Mouse (Mus musculus) liver, embryonic 11.5 days (tissue): ENCODE measurements around the gene Helz. TPM values are rescaled to one million over a fixed set of nuclear protein-coding genes. Genes with fewer than 3 reads are reported as not detected.

Source experiments
- ATAC-seq: fragments of 200-750 bp; cut with Nextera tagmentation; replicated peaks from 2 replicates; pipeline ENCODE4 v1.8.0; 2017; ENCODE audit warnings: moderate number of reproducible peaks, mild to moderate bottlenecking, moderate TSS enrichment, moderate library complexity; ENCODE audit not compliant: low FRiP score
- DNase-seq: peaks from one replicate; pipeline ENCODE4 v3.0.0-alpha.2; 2017; ENCODE audit warnings: low spot score
- H3K27ac ChIP-seq: fragments of 300-500 bp; sonication (generic); 2 replicates; pipeline ENCODE4 v1.5.1; 2014; ENCODE audit warnings: mild to moderate bottlenecking, low read depth, low read length, control low read depth
- H3K27me3 ChIP-seq: fragments of 300-500 bp; sonication (generic); replicated peaks from 2 replicates; pipeline ENCODE4 v1.6.1; 2014; ENCODE audit warnings: low read length, mixed read lengths; ENCODE audit not compliant: control insufficient read depth, insufficient read depth
- H3K36me3 ChIP-seq: fragments of 300-500 bp; sonication (generic); 2 replicates; pipeline ENCODE4 v1.6.1; 2014; ENCODE audit warnings: mild to moderate bottlenecking, low read length, moderate library complexity, mixed read lengths; ENCODE audit not compliant: control insufficient read depth, insufficient read depth
- H3K4me1 ChIP-seq: fragments of 300-500 bp; sonication (generic); replicated peaks from 2 replicates; pipeline ENCODE4 v1.6.1; 2014; ENCODE audit warnings: low read length, mixed read lengths; ENCODE audit not compliant: control insufficient read depth, insufficient read depth
- H3K4me2 ChIP-seq: fragments of 300-500 bp; sonication (generic); 2 replicates; pipeline ENCODE4 v1.6.1; 2014; ENCODE audit warnings: mild to moderate bottlenecking, control low read depth, moderate library complexity
- H3K4me3 ChIP-seq: fragments of 300-500 bp; sonication (generic); 2 replicates; pipeline ENCODE4 v1.5.1; 2014; ENCODE audit warnings: low read depth, low read length, control low read depth
- H3K9ac ChIP-seq: fragments of 300-500 bp; sonication (generic); 2 replicates; pipeline ENCODE4 v1.6.1; 2014; ENCODE audit warnings: low read depth, low read length, control low read depth
- H3K9me3 ChIP-seq: fragments of 300-500 bp; sonication (generic); 2 replicates; pipeline ENCODE4 v1.6.1; 2016; ENCODE audit warnings: low read length, inconsistent platforms, mixed read lengths; ENCODE audit not compliant: control insufficient read depth
- WGBS: fragments of 180-500 bp; shearing (Covaris S2); extraction: QIAGEN DNeasy Blood & Tissue Kit; methylation state at CpG from one replicate; pipeline ENCODE4 v1.1.7; 2014; 5-methylcytosine and 5-hydroxymethylcytosine counted together
- polyA plus RNA-seq: library from polyadenylated mRNA; unstranded; fragments of >200 nt; fragmentation: Nextera tagmentation; extraction: Ambion mirVana; gene quantifications from 2 replicates; pipeline ENCODE4 v1.2.1, GENCODE M21; 2014

Helz gene
- polyA plus RNA-seq, 1 experiment from 2014 or later: 19.9 TPM

GRCm38 (mm10) chr11:107705060-107705459 lies 157.3 kb downstream of the Helz start:
- Histone ChIP-seq H3K4me1 (no peaks in the 10 kb centered on the region), H3K36me3 (no peaks in the 10 kb centered on the region), H3K9me3 (no peaks in the 10 kb centered on the region), H3K9ac (no peak overlapping the region), H3K4me3 (no peak overlapping the region), H3K27me3 (peaks cover 22% of the 10 kb centered on the region), H3K4me2 (no peak overlapping the region), H3K27ac (no peak overlapping the region)
- 80% methylated on average over 6 of the region's 6 CpGs for WGBS
- no peak for DNase-seq
- no peak for ATAC-seq

- Histone ChIP-seq H3K27ac (no peak overlapping the region), H3K9me3 (no peaks in the 10 kb centered on the region), H3K36me3 (no peaks in the 10 kb centered on the region), H3K9ac (no peak overlapping the region), H3K4me3 (no peak overlapping the region), H3K4me2 (no peak overlapping the region), H3K4me1 (no peaks in the 10 kb centered on the region), H3K27me3 (peaks cover 22% of the 10 kb centered on the region)
- ATAC-seq (no peak), DNase-seq (no peak)
- WGBS: 75% methylated on average over 11 of the region's 11 CpGs
Observed at GRCm38 (mm10) chr11:107705476-107706074, 157.8 kb downstream of the Helz start.

GRCm38 (mm10) chr11:107707897-107708610 lies 160.3 kb downstream of the Helz start:
- DNase-seq (no peak), ATAC-seq (no peak)
- Histone ChIP-seq H3K9ac (no peak overlapping the region), H3K4me1 (no peaks in the 10 kb centered on the region; the same call in 1 of the 2 replicates), H3K4me2 (no peak overlapping the region), H3K27me3 (peaks cover 22% of the 10 kb centered on the region), H3K36me3 (no peaks in the 10 kb centered on the region), H3K27ac (no peak overlapping the region), H3K9me3 (no peaks in the 10 kb centered on the region), H3K4me3 (no peak overlapping the region)
- WGBS: 80% methylated on average over 20 of the region's 20 CpGs

- H3K9me3 ChIP-seq: no peaks in the 10 kb centered on the region
- WGBS: 60% methylated on average over 3 of the region's 3 CpGs
- no peak overlapping the region for H3K9ac ChIP-seq
- no peak for ATAC-seq
- no peaks in the 10 kb centered on the region; the same call in 1 of the 2 replicates for H3K4me1 ChIP-seq
- no peak overlapping the region for H3K27ac ChIP-seq
- no peaks in the 10 kb centered on the region for H3K36me3 ChIP-seq
- no peak overlapping the region for H3K4me3 ChIP-seq
- H3K27me3 ChIP-seq: peaks cover 5% of the 10 kb centered on the region; the same call in 1 of the 2 replicates
- H3K4me2 ChIP-seq: no peak overlapping the region
- no peak for DNase-seq
Observed at GRCm38 (mm10) chr11:107710379-107710778, 162.6 kb downstream of the Helz start.

GRCm38 (mm10) chr11:107714368-107714767 lies 166.6 kb downstream of the Helz start:
- WGBS: 85% methylated on average over 7 of the region's 7 CpGs
- DNase-seq (no peak), ATAC-seq (no peak)
- Histone ChIP-seq H3K27ac (no peak overlapping the region), H3K9me3 (no peaks in the 10 kb centered on the region), H3K4me2 (no peak overlapping the region), H3K4me1 (no peaks in the 10 kb centered on the region; the same call in 1 of the 2 replicates), H3K4me3 (no peak overlapping the region), H3K27me3 (no peaks in the 10 kb centered on the region), H3K9ac (no peak overlapping the region), H3K36me3 (no peaks in the 10 kb centered on the region)

- H3K27ac ChIP-seq: no peak within 1 kb of the TSS
- H3K27me3 ChIP-seq: no peaks in the 10 kb centered on the region
- no peaks in the 10 kb centered on the region for H3K36me3 ChIP-seq
- no peak within 1 kb of the TSS for H3K9ac ChIP-seq
- 74% methylated on average over 16 of the region's 16 CpGs for WGBS
- no peak within 1 kb of the TSS for H3K4me3 ChIP-seq
- H3K4me2 ChIP-seq: no peak within 1 kb of the TSS
- H3K9me3 ChIP-seq: no peaks in the 10 kb centered on the region
- no peaks in the 10 kb centered on the region; the same call in 1 of the 2 replicates for H3K4me1 ChIP-seq
- ATAC-seq: no peak
- no peak for DNase-seq
Observed at GRCm38 (mm10) chr11:107716332-107716938, 168.7 kb downstream of the Helz start, which contains the start of gene Cacng1. Cacng1 (minus strand) TSS chr11:107716522.

- WGBS: 84% methylated on average over 9 of the region's 9 CpGs
- no peaks in the 10 kb centered on the region for H3K27me3 ChIP-seq
- H3K4me3 ChIP-seq: no peak overlapping the region
- H3K27ac ChIP-seq: no peak overlapping the region
- H3K9me3 ChIP-seq: no peaks in the 10 kb centered on the region
- no peaks in the 10 kb centered on the region for H3K36me3 ChIP-seq
- no peak overlapping the region for H3K9ac ChIP-seq
- no peak overlapping the region for H3K4me2 ChIP-seq
- ATAC-seq (no peak), DNase-seq (no peak)
- H3K4me1 ChIP-seq: no peaks in the 10 kb centered on the region
Observed at GRCm38 (mm10) chr11:107720264-107721021, 172.7 kb downstream of the Helz start.

GRCm38 (mm10) chr11:107721057-107721456 lies 173.3 kb downstream of the Helz start:
- Histone ChIP-seq H3K4me3 (no peak overlapping the region), H3K36me3 (no peaks in the 10 kb centered on the region), H3K4me2 (no peak overlapping the region), H3K9ac (no peak overlapping the region), H3K4me1 (no peaks in the 10 kb centered on the region), H3K27ac (no peak overlapping the region), H3K27me3 (no peaks in the 10 kb centered on the region), H3K9me3 (no peaks in the 10 kb centered on the region)
- ATAC-seq (no peak), DNase-seq (no peak)
- 81% methylated on average over 7 of the region's 7 CpGs for WGBS
